Mouse (Mus musculus): ENCODE data around the gene Rilp. TPM values are rescaled to one million over a fixed set of nuclear protein-coding genes. Genes with fewer than 3 reads are reported as not detected.
"Not testable (repeated sequence)": the region's sequence is repeated elsewhere in the genome, so short reads cannot be mapped to it uniquely, and the experiment has no call there.

Rilp gene
- polyA plus RNA-seq, 1 experiment from 2014 or later, result 7.1 TPM

GRCm38 (mm10) chr11:75550200-75550946, 40.5 kb downstream of the Rilp start:
- 86% methylated on average over 12 of the region's 12 CpGs for WGBS (ENCODE audit: missing documents)
- Histone ChIP-seq H3K79me2 (ENCODE audit: inconsistent target) (peaks cover 92% of the 10 kb centered on the region), H3K4me3 (ENCODE audit: inconsistent target) (no peak overlapping the region), H3K27ac (peak overlapping the region; percentile 97), H3K36me3 (ENCODE audit: inconsistent target) (peaks cover 63% of the 10 kb centered on the region)

- no peak overlapping the region for H3K4me3 ChIP-seq (ENCODE audit: inconsistent target)
- H3K36me3 ChIP-seq (ENCODE audit: inconsistent target), result peaks cover 62% of the 10 kb centered on the region
- peaks cover 92% of the 10 kb centered on the region for H3K79me2 ChIP-seq (ENCODE audit: inconsistent target)
- WGBS (ENCODE audit: missing documents), result 98% methylated on average over 5 of the region's 5 CpGs
- H3K27ac ChIP-seq, result peak overlapping the region; percentile 97
These were observed 41.4 kb downstream of the Rilp start for GRCm38 (mm10) chr11:75551321-75551720.

GRCm38 (mm10) chr11:75551961-75552441, 42.1 kb downstream of the Rilp start:
- Histone ChIP-seq H3K4me3 (ENCODE audit: inconsistent target) (no peak overlapping the region), H3K36me3 (ENCODE audit: inconsistent target) (peaks cover 62% of the 10 kb centered on the region), H3K79me2 (ENCODE audit: inconsistent target) (peaks cover 92% of the 10 kb centered on the region), H3K27ac (peak overlapping the region; percentile 97)
- WGBS (ENCODE audit: missing documents), result 69% methylated on average over 8 of the region's 9 CpGs

GRCm38 (mm10) chr11:75552906-75553482, 43.1 kb downstream of the Rilp start:
- 94% methylated on average over 7 of the region's 7 CpGs for WGBS (ENCODE audit: missing documents)
- H3K79me2 ChIP-seq (ENCODE audit: inconsistent target), result peaks cover 92% of the 10 kb centered on the region
- H3K4me3 ChIP-seq (ENCODE audit: inconsistent target), result no peak overlapping the region
- peaks cover 69% of the 10 kb centered on the region for H3K36me3 ChIP-seq (ENCODE audit: inconsistent target)
- peak overlapping the region; percentile 97 for H3K27ac ChIP-seq

GRCm38 (mm10) chr11:75556006-75556405, 46.1 kb downstream of the Rilp start:
- H3K27ac ChIP-seq; H3K4me3 ChIP-seq (ENCODE audit: inconsistent target): not testable (repeated sequence)
- WGBS (ENCODE audit: missing documents), result 91% methylated on average over 5 of the region's 6 CpGs
- peaks cover 90% of the 10 kb centered on the region for H3K36me3 ChIP-seq (ENCODE audit: inconsistent target)
- H3K79me2 ChIP-seq (ENCODE audit: inconsistent target), result peaks cover 100% of the 10 kb centered on the region

GRCm38 (mm10) chr11:75557142-75557541, 47.2 kb downstream of the Rilp start:
- WGBS (ENCODE audit: missing documents), result 92% methylated on average over 6 of the region's 6 CpGs
- peaks cover 84% of the 10 kb centered on the region for H3K36me3 ChIP-seq (ENCODE audit: inconsistent target)

GRCm38 (mm10) chr11:75558101-75558500, 48.2 kb downstream of the Rilp start:
- Histone ChIP-seq H3K36me3 (ENCODE audit: inconsistent target) (peaks cover 84% of the 10 kb centered on the region), H3K4me3 (ENCODE audit: inconsistent target) (no peak overlapping the region), H3K27ac (no peak overlapping the region), H3K79me2 (ENCODE audit: inconsistent target) (peaks cover 94% of the 10 kb centered on the region)
- 80% methylated on average over 1 of the region's 1 CpGs for WGBS (ENCODE audit: missing documents)

More at GRCm38 (mm10) chr11:75557142-75557541, 47.2 kb downstream of the Rilp start:
- Histone ChIP-seq H3K79me2 (ENCODE audit: inconsistent target) (peaks cover 100% of the 10 kb centered on the region), H3K4me3 (ENCODE audit: inconsistent target) (no peak overlapping the region), H3K27ac (no peak overlapping the region)

- H3K27ac ChIP-seq, result peak overlapping the region; percentile 33
- 63% methylated on average over 8 of the region's 8 CpGs for WGBS (ENCODE audit: missing documents)
- peaks cover 75% of the 10 kb centered on the region for H3K79me2 ChIP-seq (ENCODE audit: inconsistent target)
- H3K36me3 ChIP-seq (ENCODE audit: inconsistent target), result peaks cover 72% of the 10 kb centered on the region
- H3K4me3 ChIP-seq (ENCODE audit: inconsistent target), result no peak overlapping the region
These were observed 50.1 kb downstream of the Rilp start for GRCm38 (mm10) chr11:75559870-75560504.

GRCm38 (mm10) chr11:75560530-75561409, 50.9 kb downstream of the Rilp start:
- 79% methylated on average over 13 of the region's 14 CpGs for WGBS (ENCODE audit: missing documents)
- Histone ChIP-seq H3K27ac (peak overlapping the region; percentile 33), H3K4me3 (ENCODE audit: inconsistent target) (no peak overlapping the region), H3K79me2 (ENCODE audit: inconsistent target) (peaks cover 67% of the 10 kb centered on the region), H3K36me3 (ENCODE audit: inconsistent target) (peaks cover 70% of the 10 kb centered on the region)

GRCm38 (mm10) chr11:75561410-75561791, 51.5 kb downstream of the Rilp start:
- WGBS (ENCODE audit: missing documents), result 69% methylated on average over 5 of the region's 5 CpGs
- Histone ChIP-seq H3K36me3 (ENCODE audit: inconsistent target) (peaks cover 65% of the 10 kb centered on the region), H3K4me3 (ENCODE audit: inconsistent target) (no peak overlapping the region), H3K27ac (peak overlapping the region; percentile 33), H3K79me2 (ENCODE audit: inconsistent target) (peaks cover 61% of the 10 kb centered on the region)

Other genes with a start within 250 kb of the Rilp start
- 37.9 to 93.2 TPM (median 39.5 TPM) in 3 replicates for gene Rpa1, start 161.8 kb upstream of the Rilp start, polyA plus RNA-seq (2018)
- 3.6 to 6.3 TPM (median 5.0 TPM) in 3 replicates for gene Smyd4, start 161.7 kb upstream of the Rilp start, polyA plus RNA-seq (2018)
- 0.86 to 1.0 TPM in 2 of 3 replicates, not detected in the other for gene Serpinf1, start 87.4 kb upstream of the Rilp start, polyA plus RNA-seq (2018)
- 0.11 TPM in 1 of 3 replicates, not detected in the others for gene Serpinf2, start 70.5 kb upstream of the Rilp start, polyA plus RNA-seq (2018)
- gene Wdr81, start 55.4 kb upstream of the Rilp start, polyA plus RNA-seq (2018), result 45.8 to 53.6 TPM (median 49.5 TPM) in 3 replicates
- 2.5 to 4.9 TPM (median 4.5 TPM) in 3 replicates for gene Tlcd2, start 48.4 kb upstream of the Rilp start, polyA plus RNA-seq (2018)
- gene Prpf8, start 23.3 kb upstream of the Rilp start, polyA plus RNA-seq (2018), result 72.5 to 92.1 TPM (median 86.0 TPM) in 3 replicates
- 8.6 to 19.0 TPM (median 16.2 TPM) in 3 replicates for gene Scarf1, start 3.4 kb downstream of the Rilp start, polyA plus RNA-seq (2018)
- 250 to 450 TPM (median 359 TPM) in 3 replicates for gene Slc43a2, start 21.6 kb downstream of the Rilp start, polyA plus RNA-seq (2018)
- 282 to 582 TPM (median 340 TPM) in 3 replicates for gene Pitpna, start 78.0 kb downstream of the Rilp start, polyA plus RNA-seq (2018)
- 20.3 to 48.0 TPM (median 38.4 TPM) in 3 replicates for gene Inpp5k, start 120.9 kb downstream of the Rilp start, polyA plus RNA-seq (2018)
- 62.9 to 77.4 TPM (median 64.6 TPM) in 3 replicates for gene Myo1c, start 140.4 kb downstream of the Rilp start, polyA plus RNA-seq (2018)
- 52.3 to 73.1 TPM (median 60.5 TPM) in 3 replicates for gene Crk, start 169.2 kb downstream of the Rilp start, polyA plus RNA-seq (2018)
- gene Ywhae, start 222.8 kb downstream of the Rilp start, polyA plus RNA-seq (2018), result 317 to 1,145 TPM (median 466 TPM) in 3 replicates

All from macrophage (primary cell).